Mouse (Mus musculus) midbrain, embryonic 15.5 days (tissue): ENCODE measurements around the gene Nyx. TPM values are rescaled to one million over a fixed set of nuclear protein-coding genes. Genes with fewer than 3 reads are reported as not detected.

Experiments
- ATAC-seq: fragments of 200-750 bp; cut with Nextera tagmentation; replicated peaks from 2 replicates; pipeline ENCODE4 v1.8.0; 2017; ENCODE audit warnings: moderate TSS enrichment
- H3K27ac ChIP-seq: fragments of 300-500 bp; sonication (generic); 2 replicates; pipeline ENCODE4 v1.5.1; 2015; ENCODE audit warnings: mild to moderate bottlenecking, inconsistent platforms
- H3K27me3 ChIP-seq: fragments of 300-500 bp; sonication (generic); replicated peaks from 2 replicates; pipeline ENCODE4 v1.6.1; 2015; ENCODE audit warnings: inconsistent platforms
- H3K36me3 ChIP-seq: fragments of 300-500 bp; sonication (generic); replicated peaks from 2 replicates; pipeline ENCODE4 v1.6.1; 2015; ENCODE audit warnings: inconsistent platforms
- H3K4me1 ChIP-seq: fragments of 300-500 bp; sonication (generic); 2 replicates; pipeline ENCODE4 v1.6.1; 2015; ENCODE audit warnings: inconsistent platforms
- H3K4me2 ChIP-seq: fragments of 300-500 bp; sonication (generic); 2 replicates; pipeline ENCODE4 v1.6.1; 2015; ENCODE audit warnings: inconsistent platforms, mild to moderate bottlenecking, moderate library complexity
- H3K4me3 ChIP-seq: fragments of 300-500 bp; sonication (generic); 2 replicates; pipeline ENCODE4 v1.5.1; 2015; ENCODE audit warnings: mild to moderate bottlenecking, inconsistent platforms
- H3K9ac ChIP-seq: fragments of 300-500 bp; sonication (generic); 2 replicates; pipeline ENCODE4 v1.6.1; 2015; ENCODE audit warnings: mild to moderate bottlenecking, inconsistent platforms
- H3K9me3 ChIP-seq: fragments of 300-500 bp; sonication (generic); 2 replicates; pipeline ENCODE4 v1.6.1; 2016; ENCODE audit warnings: inconsistent platforms
- WGBS: fragments of 180-500 bp; shearing (Covaris S2); methylation state at CpG from one replicate; pipeline ENCODE4 v1.1.7; 2015; ENCODE audit warnings: mixed read lengths; 5-methylcytosine and 5-hydroxymethylcytosine counted together
- polyA plus RNA-seq: library from polyadenylated mRNA; unstranded; fragments of >200 nt; fragmentation: Nextera tagmentation; extraction: Ambion mirVana; gene quantifications from 2 replicates; pipeline ENCODE4 v1.2.1, GENCODE M21; 2015

Gene Nyx
- polyA plus RNA-seq, 1 experiment from 2014 or later: 0.26 TPM

- Histone ChIP-seq H3K9ac (no peak overlapping the region), H3K27me3 (no peaks in the 10 kb centered on the region), H3K4me1 (no peaks in the 10 kb centered on the region), H3K36me3 (no peaks in the 10 kb centered on the region), H3K4me2 (no peak overlapping the region), H3K9me3 (no peaks in the 10 kb centered on the region), H3K4me3 (no peak overlapping the region), H3K27ac (no peak overlapping the region)
- WGBS: 84% methylated on average over 4 of the region's 4 CpGs
- ATAC-seq: no peak
Measured at GRCm38 (mm10) chrX:13472751-13473225, 6.9 kb downstream of the Nyx start.

- H3K4me3 ChIP-seq: no peak overlapping the region
- H3K4me1 ChIP-seq: no peaks in the 10 kb centered on the region
- H3K27ac ChIP-seq: no peak overlapping the region
- WGBS: 60% methylated on average over 1 of the region's 1 CpGs
- H3K27me3 ChIP-seq: no peaks in the 10 kb centered on the region
- H3K9ac ChIP-seq: no peak overlapping the region
- H3K9me3 ChIP-seq: no peaks in the 10 kb centered on the region
- ATAC-seq: no peak
- H3K36me3 ChIP-seq: no peaks in the 10 kb centered on the region
- H3K4me2 ChIP-seq: no peak overlapping the region
Measured at GRCm38 (mm10) chrX:13475382-13475781, 9.5 kb downstream of the Nyx start.

GRCm38 (mm10) chrX:13477596-13477995, 11.7 kb downstream of the Nyx start:
- no peak for ATAC-seq
- Histone ChIP-seq H3K27ac (no peak overlapping the region), H3K36me3 (no peaks in the 10 kb centered on the region), H3K4me3 (no peak overlapping the region), H3K4me1 (no peaks in the 10 kb centered on the region), H3K9ac (no peak overlapping the region), H3K9me3 (no peaks in the 10 kb centered on the region), H3K27me3 (no peaks in the 10 kb centered on the region), H3K4me2 (no peak overlapping the region)
- WGBS: 49% methylated on average over 2 of the region's 2 CpGs

- no peak overlapping the region for H3K27ac ChIP-seq
- no peak for ATAC-seq
- H3K9ac ChIP-seq: no peak overlapping the region
- H3K9me3 ChIP-seq: no peaks in the 10 kb centered on the region
- no peaks in the 10 kb centered on the region for H3K36me3 ChIP-seq
- H3K4me1 ChIP-seq: no peaks in the 10 kb centered on the region
- no peaks in the 10 kb centered on the region for H3K27me3 ChIP-seq
- H3K4me2 ChIP-seq: no peak overlapping the region
- 65% methylated on average over 5 of the region's 5 CpGs for WGBS
- H3K4me3 ChIP-seq: no peak overlapping the region
Measured at GRCm38 (mm10) chrX:13478298-13478697, 12.4 kb downstream of the Nyx start.

GRCm38 (mm10) chrX:13479570-13479969, 13.7 kb downstream of the Nyx start:
- Histone ChIP-seq H3K9ac (no peak overlapping the region), H3K4me2 (no peak overlapping the region), H3K4me3 (no peak overlapping the region)

GRCm38 (mm10) chrX:13482576-13482975, 16.7 kb downstream of the Nyx start:
- no peak overlapping the region for H3K9ac ChIP-seq
- H3K9me3 ChIP-seq: no peaks in the 10 kb centered on the region
- H3K4me2 ChIP-seq: no peak overlapping the region
- H3K4me3 ChIP-seq: no peak overlapping the region
- WGBS: 82% methylated on average over 1 of the region's 1 CpGs
- no peaks in the 10 kb centered on the region; the same call in 1 of the 2 replicates for H3K27me3 ChIP-seq
- no peaks in the 10 kb centered on the region for H3K4me1 ChIP-seq
- no peaks in the 10 kb centered on the region for H3K36me3 ChIP-seq
- H3K27ac ChIP-seq: no peak overlapping the region
- no peak for ATAC-seq

More at GRCm38 (mm10) chrX:13479570-13479969, 13.7 kb downstream of the Nyx start:
- no peak for ATAC-seq
- Histone ChIP-seq H3K36me3 (no peaks in the 10 kb centered on the region), H3K9me3 (no peaks in the 10 kb centered on the region), H3K27me3 (no peaks in the 10 kb centered on the region), H3K4me1 (no peaks in the 10 kb centered on the region), H3K27ac (no peak overlapping the region)

GRCm38 (mm10) chrX:13484447-13484846, 18.5 kb downstream of the Nyx start:
- no peak overlapping the region for H3K4me3 ChIP-seq
- H3K9ac ChIP-seq: no peak overlapping the region
- H3K27me3 ChIP-seq: no peaks in the 10 kb centered on the region; the same call in 1 of the 2 replicates

GRCm38 (mm10) chrX:13489001-13489400, 23.1 kb downstream of the Nyx start:
- H3K27ac ChIP-seq: no peak overlapping the region
- H3K36me3 ChIP-seq: no peaks in the 10 kb centered on the region
- no peaks in the 10 kb centered on the region for H3K4me1 ChIP-seq
- no peak overlapping the region for H3K9ac ChIP-seq
- H3K4me3 ChIP-seq: no peak overlapping the region
- no peak overlapping the region for H3K4me2 ChIP-seq
- peaks cover 4% of the 10 kb centered on the region; the same call in 1 of the 2 replicates for H3K27me3 ChIP-seq
- ATAC-seq: no peak
- H3K9me3 ChIP-seq: no peaks in the 10 kb centered on the region
- WGBS: 74% methylated on average over 3 of the region's 3 CpGs

More at GRCm38 (mm10) chrX:13484447-13484846, 18.5 kb downstream of the Nyx start:
- ATAC-seq: no peak
- H3K4me1 ChIP-seq: no peaks in the 10 kb centered on the region
- H3K27ac ChIP-seq: no peak overlapping the region
- no peaks in the 10 kb centered on the region for H3K36me3 ChIP-seq
- H3K4me2 ChIP-seq: no peak overlapping the region
- no peaks in the 10 kb centered on the region for H3K9me3 ChIP-seq

- Histone ChIP-seq H3K27me3 (peaks cover 4% of the 10 kb centered on the region; the same call in 1 of the 2 replicates), H3K4me1 (no peaks in the 10 kb centered on the region), H3K9me3 (no peaks in the 10 kb centered on the region), H3K4me2 (no peak overlapping the region), H3K9ac (no peak overlapping the region), H3K27ac (no peak overlapping the region), H3K4me3 (no peak overlapping the region), H3K36me3 (no peaks in the 10 kb centered on the region)
- no peak for ATAC-seq
- WGBS: 84% methylated on average over 1 of the region's 1 CpGs
Measured at GRCm38 (mm10) chrX:13489761-13490160, 23.9 kb downstream of the Nyx start.

GRCm38 (mm10) chrX:13490941-13491340, 25.0 kb downstream of the Nyx start:
- WGBS: 84% methylated on average over 3 of the region's 3 CpGs
- H3K27ac ChIP-seq: no peak overlapping the region
- no peak overlapping the region for H3K9ac ChIP-seq
- ATAC-seq: no peak
- no peaks in the 10 kb centered on the region for H3K4me1 ChIP-seq
- no peak overlapping the region for H3K4me3 ChIP-seq
- H3K36me3 ChIP-seq: no peaks in the 10 kb centered on the region
- H3K4me2 ChIP-seq: no peak overlapping the region
- no peaks in the 10 kb centered on the region for H3K9me3 ChIP-seq
- H3K27me3 ChIP-seq: peaks cover 4% of the 10 kb centered on the region; the same call in 1 of the 2 replicates

GRCm38 (mm10) chrX:13492922-13493321, 27.0 kb downstream of the Nyx start:
- no peak overlapping the region for H3K4me3 ChIP-seq
- no peak overlapping the region for H3K4me2 ChIP-seq
- 0 out of 2 replicates have a peak, but pooled peaks cover 4% of the 10 kb centered on the region for H3K27me3 ChIP-seq
- H3K4me1 ChIP-seq: no peaks in the 10 kb centered on the region
- H3K27ac ChIP-seq: no peak overlapping the region
- H3K9me3 ChIP-seq: no peaks in the 10 kb centered on the region
- no peaks in the 10 kb centered on the region for H3K36me3 ChIP-seq
- no peak overlapping the region for H3K9ac ChIP-seq
- no peak for ATAC-seq

GRCm38 (mm10) chrX:13494892-13495703, 29.2 kb downstream of the Nyx start:
- ATAC-seq: no peak
- no peak overlapping the region for H3K27ac ChIP-seq
- no peak overlapping the region for H3K9ac ChIP-seq
- no peak overlapping the region for H3K4me3 ChIP-seq
- H3K4me2 ChIP-seq: no peak overlapping the region
- H3K4me1 ChIP-seq: no peaks in the 10 kb centered on the region
- 89% methylated on average over 8 of the region's 8 CpGs for WGBS
- H3K36me3 ChIP-seq: no peaks in the 10 kb centered on the region
- 0 out of 2 replicates have a peak, but pooled peaks cover 4% of the 10 kb centered on the region for H3K27me3 ChIP-seq
- H3K9me3 ChIP-seq: no peaks in the 10 kb centered on the region

GRCm38 (mm10) chrX:13500284-13500683, 34.4 kb downstream of the Nyx start:
- Histone ChIP-seq H3K4me1 (no peaks in the 10 kb centered on the region), H3K27me3 (no peaks in the 10 kb centered on the region), H3K27ac (no peak overlapping the region), H3K9me3 (no peaks in the 10 kb centered on the region), H3K36me3 (no peaks in the 10 kb centered on the region), H3K9ac (no peak overlapping the region), H3K4me2 (no peak overlapping the region), H3K4me3 (no peak overlapping the region)
- WGBS: 89% methylated on average over 4 of the region's 4 CpGs
- ATAC-seq: no peak
